Mouse (Mus musculus) layer of hippocampus, postnatal 25 days (tissue): ENCODE results near the gene Dusp18. TPM values are rescaled to one million over a fixed set of nuclear protein-coding genes. Genes with fewer than 3 reads are reported as not detected.
"Not testable (repeated sequence)": the region's sequence is repeated elsewhere in the genome, so short reads cannot be mapped to it uniquely, and the experiment has no call there.

Source experiments
- DNase-seq, 2 experiments: peaks; one replicate each; pipeline ENCODE4 v3.0.0; 2022; ENCODE audit warnings: mixed read lengths in 2 of 2, low spot score in 1 of 2; ENCODE audit errors: extremely low spot score in 1 of 2
- total RNA-seq, 2 experiments: library from RNA; stranded (reverse); gene quantifications; 2 replicates each; pipeline ENCODE4 v1.2.3; 2021

The Dusp18 gene
- total RNA-seq, 2 experiments from 2014 or later: 26.1 to 26.4 TPM

DNA sequence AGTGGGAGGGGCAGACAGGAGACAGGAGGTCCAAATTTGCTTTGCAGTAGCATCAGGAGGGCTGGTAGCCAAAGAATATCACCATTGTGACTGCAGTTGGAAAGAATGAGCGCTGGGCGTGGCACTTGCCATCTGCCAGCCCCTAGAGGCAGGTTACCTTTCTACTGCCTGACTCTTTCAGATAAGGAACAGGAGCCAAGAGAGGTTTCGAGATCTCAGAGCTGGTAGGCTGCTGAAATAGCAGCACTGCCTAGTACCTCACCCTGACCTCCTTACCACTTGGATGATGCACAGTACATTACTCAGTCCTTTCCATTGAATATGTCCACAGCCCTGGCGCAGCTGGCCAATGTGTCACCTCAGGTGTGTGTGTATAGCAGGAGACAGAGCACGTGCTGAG is 7.7 kb upstream of the Dusp18 start:
- DNase-seq: no peak

DNA sequence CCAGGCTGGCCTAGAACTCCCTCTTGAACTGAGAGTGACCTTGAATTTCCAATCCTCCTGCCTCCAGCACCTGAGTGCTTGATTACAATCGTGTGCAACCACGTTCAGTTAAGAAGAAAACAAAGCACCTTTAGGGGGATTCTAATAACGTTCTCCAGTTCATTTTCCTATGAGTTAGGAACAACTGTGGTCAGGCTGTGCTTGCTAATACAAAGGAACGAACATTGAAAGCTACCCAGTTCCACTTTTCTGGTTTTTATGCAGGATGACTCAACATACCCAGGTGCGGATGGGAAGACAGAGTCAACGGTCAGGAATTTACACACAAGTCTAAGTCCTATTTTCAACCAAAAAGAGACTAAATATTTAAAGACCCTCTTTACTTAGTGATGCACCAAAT is 1.1 kb upstream of the Dusp18 start:
- no peak for DNase-seq

DNA sequence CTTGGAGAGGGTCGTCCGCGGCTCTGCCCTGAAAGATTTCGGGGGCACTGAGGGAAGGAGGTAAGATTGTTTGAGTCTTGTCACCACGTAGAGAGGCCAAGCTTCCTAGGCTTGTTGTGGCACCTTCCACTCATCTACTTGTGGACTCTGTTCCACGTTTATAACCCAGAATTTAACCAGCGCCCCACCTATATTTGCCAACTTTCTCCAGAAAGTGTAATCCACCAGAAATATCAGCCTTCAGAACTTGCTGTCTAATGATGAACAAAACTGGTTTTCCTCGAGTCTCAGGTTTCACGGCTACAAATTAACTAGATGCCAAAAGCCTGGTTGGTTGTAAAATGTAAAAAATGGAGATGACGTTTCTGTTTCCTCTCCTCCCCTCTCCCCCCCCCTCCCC is 418 bp downstream of the Dusp18 start:
- no peak for DNase-seq

DNA sequence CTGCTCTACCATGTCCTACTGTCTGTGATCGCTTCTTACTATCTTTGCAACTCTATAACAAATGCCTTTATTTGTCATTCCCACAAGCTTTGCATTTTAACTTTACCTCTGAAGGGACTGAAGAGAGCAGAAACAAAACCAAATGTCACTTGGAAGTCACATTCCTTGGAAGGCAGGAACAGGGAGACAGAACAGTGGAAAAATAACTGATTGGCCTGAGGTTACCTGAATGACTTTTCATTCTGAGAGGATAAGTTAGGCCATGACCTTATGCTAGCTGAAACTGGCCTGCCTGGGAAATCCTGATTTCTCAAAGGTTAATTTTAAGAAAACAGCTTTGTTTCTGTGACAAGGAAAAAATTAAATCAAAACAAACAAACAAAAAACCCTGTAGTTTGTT is 893 bp downstream of the Dusp18 start:
- DNase-seq: no peak

DNA sequence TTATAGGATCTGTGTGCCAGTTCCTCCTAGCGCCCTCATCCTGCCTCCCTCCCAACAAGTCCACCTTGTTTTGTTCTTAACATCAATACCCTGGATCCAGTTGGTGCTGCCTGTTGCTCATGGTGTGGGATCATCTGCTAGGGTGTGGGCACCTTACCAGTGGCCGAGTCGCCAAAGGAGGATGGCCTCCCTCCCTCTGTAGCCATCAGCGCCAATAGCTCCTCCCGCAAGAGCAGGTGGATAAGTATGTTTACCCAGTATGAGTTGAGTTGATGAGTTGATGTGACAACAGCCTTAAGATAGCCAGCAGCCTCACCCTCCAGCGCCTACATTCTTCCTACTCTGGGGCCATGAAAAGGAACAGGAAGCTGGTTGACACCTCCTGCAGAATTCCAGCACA is 5.3 kb downstream of the Dusp18 start:
- DNase-seq: no peak

DNA sequence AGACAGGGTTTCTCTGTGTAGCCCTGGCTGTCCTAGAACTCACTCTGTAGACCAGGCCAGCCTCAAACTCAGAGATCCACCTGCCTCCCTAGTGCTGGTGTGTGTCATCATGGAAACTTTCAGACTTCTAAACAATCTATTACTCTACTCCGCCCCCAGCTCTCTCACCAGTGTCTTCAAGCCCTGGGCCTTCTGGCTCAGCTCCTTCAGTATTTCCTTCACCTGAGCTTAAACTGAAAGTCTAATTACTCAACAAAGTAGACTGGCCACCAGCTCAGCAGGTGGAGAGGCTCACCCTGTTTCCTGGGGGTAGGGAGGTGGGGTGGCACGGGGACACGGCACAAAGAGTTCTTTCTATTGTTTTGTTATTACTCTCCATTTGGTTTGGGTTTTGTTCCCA is 7.5 kb downstream of the Dusp18 start:
- no peak for DNase-seq

DNA sequence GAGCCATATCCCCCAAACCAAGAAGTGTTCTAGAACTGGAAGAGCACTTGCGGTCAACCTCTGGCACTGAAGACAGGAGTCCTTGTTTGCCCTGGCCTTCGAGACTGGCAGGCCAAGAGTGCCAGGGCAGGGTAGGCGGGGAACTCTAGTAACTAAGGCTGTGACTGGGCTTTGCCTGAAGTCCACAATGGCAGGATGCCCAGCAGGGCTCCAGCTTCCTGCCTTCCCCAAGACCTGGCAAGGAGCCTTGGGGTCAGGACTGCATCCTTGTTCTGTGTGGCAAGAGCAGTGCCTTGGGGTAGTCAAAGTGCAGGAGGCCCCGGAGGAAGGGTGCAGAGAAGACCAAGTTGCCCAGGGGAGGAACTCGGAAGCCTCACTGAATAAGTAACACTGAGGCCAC is 8.0 kb downstream of the Dusp18 start:
- DNase-seq: peak in 1 of 2 experiments; percentile 53

DNA sequence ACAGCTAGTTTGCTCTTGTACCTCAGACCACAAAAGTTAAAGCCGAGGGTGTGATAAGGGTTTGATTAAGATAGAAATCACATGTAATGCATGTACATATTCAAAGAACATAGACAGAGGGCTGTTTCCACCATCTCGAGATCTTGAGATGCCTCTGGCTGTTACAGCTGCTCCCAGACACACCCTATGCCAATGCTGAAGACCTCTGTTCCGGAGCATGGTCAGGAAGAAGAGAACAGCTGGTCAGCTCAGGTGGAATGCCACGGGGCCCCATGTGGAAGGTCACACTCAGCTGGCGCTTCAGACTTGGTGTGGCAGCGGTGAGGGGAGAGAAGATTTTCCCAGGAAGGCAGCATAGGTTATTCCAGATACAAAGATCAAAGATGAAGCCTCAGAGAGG is 9.6 kb downstream of the Dusp18 start:
- no peak for DNase-seq

DNA sequence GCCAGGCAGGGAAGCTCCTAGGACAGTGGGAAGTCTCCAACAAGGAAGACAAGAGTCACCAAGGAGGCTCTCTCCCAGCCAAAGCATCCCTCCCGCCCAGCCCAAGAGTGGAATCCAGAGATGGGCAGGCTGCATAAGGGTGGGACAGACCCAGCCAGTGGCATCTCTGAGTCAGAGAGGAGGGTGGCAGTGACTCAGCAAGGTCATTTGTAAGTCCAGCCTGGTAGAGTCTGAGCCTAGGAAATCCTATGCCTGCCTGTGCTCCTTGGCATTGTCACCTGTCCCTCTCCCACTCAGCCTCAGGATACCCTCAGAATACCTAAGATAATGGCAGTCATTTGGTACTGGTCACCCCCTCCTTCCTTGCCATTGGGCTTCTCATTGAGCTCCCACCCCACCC is 10.4 kb downstream of the Dusp18 start:
- no peak for DNase-seq

DNA sequence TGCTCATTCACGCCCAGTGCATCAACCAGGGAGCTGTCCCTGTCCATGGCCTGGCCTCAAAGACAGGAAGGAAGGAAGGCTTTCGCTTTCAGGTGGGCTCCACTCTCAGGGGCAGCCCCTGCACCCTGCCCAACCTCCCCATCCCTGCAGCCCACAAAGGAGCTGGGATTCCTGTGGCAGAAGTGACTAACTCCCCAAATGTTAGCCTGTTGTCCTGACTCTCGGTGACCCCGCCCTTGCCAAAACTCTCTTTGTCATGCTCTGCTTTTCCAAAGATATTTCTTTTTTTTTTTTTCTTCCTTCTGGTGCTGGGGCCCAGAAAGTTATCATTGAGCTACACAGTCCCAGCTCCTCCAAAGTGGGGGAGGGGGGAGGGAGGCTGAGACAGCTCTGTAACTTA is 14.2 kb downstream of the Dusp18 start:
- no peak for DNase-seq

DNA sequence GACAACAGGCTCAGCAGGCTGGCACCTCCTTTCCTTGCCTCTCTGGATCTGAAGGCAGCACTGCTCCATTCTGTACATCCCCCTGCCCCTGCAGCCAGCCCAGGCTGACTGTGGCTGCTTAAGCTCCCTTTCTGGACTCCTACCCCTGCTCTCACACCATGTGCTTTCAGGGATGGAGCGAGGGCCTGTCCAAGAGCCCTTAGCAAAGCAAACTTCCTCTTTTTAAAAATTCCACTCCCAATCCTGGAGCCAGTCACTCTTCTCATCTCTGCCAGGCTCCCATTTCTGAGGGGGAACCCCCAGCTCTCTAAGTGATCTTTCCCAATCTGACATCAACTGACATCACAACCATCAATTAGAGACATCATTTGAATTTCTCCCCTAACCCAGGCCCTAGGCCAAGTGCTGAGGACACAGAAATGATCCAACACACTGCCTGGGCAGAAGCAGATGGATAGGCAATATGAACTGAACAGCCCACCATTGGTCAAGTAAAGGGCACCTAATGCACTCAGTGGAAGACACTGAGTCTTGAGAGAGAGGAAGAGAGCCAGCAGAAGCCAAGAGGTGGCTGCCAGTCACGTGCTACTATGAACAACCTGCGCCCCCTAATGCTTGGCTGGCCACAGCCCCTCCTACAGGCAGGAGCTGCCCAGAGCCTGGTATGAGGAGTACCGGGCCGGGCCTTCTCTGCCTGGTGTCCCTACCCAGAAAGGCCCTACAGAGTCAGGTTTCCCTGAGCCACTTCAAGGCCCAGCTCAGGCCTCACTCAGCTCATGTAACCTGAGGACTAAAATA is 15.7 kb downstream of the Dusp18 start:
- no peak for DNase-seq

DNA sequence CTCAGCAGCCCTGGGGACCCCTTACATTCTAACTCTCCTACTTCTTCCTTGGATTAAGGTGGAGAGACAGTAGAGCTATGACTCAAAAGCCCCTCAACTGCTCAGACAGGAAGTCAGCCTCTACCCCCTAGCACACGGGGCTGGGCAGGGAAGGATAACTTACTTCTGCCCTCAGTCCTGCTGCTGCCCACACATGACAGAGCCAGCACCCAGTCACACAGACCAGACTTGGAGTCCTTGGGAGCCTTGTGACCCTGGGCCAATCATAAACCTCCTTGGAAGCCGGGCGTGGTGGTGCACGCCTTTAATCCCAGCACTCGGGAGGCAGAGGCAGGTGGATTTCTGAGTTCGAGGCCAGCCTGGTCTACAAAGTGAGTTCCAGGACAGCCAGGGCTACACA is 16.4 kb downstream of the Dusp18 start:
- DNase-seq: not testable (repeated sequence)

DNA sequence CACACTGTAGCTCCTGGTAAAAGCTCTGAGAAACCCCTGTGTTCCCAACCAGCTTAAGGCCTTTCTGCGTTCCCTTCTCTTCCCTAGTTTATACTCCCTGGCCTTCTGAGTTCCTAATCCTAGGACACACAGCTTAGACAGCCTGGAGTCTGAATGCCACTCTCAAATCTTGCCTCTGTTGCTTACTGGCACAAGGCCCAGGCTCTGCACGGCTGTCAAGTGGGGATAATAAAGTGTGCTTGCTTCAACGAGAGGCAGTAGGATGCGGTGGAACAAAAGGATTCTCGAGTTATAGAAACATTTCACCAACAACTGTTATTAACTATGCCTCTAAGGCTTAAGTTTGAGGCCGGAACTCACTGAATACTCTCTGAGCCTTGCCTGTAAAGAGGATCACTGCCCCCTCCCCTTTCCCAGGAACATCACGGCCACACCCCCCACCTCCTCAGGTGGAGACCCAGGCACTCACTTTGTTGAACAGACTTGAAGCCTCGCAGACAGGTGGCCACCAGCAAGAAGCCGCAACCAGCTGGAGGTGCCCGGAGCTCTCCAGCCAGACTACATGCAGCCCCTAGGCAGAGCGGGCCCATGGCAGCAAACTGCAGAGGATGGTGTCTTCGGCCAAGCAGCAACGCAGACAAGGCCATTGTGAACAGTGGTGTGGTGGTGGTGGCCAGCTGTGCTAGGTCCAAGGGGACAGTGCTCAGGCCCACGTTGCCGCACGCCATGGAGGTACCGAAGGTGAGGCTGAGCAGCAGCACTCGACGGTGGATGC is 17.2 kb downstream of the Dusp18 start:
- DNase-seq: peak in 1 of 2 experiments; percentile 42

DNA sequence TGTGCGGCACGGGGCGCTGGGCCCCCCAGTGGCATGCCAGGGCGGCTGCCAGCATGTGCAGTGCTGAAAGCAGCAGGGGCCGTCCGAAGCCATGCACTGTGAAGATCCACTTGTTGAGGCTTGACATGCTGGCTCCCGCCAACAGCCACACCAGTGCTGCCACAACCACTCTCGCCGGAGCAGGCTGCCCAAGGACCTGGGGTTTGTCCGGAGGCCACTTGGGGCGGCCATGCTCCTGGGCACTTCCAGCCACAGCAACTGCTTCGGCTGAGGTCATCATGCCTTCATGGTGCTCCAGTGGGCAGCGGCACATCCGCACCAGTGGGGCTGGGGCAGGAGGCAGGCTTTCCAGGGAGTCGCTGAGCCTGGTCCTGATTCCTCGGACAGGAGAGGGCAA is 17.8 kb downstream of the Dusp18 start:
- DNase-seq: peak in 1 of 2 experiments; percentile 27

DNA sequence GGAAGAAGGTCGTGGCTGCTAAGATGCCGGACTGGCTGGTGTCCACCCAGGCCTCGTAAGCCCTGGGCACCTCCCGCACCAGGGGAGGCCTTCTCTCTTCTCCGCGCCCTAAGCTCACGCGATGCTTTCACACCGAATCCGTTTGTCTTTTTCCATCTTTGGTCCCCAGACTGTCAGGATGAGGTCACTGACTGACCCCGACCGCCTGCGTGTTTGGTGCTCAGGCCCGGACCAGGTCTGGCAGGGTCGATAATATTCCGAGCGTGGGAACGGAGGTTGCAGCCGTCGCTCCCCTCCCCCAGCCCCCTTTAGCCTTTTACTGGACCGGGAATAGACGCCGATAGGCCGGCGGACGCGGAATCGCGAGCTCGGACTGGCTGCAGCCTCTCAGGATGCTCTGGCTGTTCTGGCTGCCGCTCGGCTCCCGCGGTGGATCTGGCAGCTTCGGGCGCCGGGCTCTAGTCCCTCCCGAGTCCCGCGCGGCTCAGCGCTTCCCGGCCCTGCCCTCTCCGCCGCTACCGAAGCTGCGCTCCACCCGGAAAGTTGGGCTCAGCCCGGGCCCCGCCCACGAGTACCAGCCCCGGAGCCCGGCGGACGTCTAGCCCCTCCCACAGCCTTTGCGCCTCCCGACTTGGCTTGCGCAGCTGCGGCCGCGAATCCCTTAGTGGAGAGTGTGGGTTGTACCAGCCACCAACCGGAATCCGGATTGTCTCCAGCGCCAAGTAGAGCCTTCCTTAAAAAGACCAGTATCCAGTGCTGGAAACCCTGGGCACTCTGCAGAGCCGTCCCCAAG is 18.5 kb downstream of the Dusp18 start:
- DNase-seq: peak; percentile 78 to 84

DNA sequence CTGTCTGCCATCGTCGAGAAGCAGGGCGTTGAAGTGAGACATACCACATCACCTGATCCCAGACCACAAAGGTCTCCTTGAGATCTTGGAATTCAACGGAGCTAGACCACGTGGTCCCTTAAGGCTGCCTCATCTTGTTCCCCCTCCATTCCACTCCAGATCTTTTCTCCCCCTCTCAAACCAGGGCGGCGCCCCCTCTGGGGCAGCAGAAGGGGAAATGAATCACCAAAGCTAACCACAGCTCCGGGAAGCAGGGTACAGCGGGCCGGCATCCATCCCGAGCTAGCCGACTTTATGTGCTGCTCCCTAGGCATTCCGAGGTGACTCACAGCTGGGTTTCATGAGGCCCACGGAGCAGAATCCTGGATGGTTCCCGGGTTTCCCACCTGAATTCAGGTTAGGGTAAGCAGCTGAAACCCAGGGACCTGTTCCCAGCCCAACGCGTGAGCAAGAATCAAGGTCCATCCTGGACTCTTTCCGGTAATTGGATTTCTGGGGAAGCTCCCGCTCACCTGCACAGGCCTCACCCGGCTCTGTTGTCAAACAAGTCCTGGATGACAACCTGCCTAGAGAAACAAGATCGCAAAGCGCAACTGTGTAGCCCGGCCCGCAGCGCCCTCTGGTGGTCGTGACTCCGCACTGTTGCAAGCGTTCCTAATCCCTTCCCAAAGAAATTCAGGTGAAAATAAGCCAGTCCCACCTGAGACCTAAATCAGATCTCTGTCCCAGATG is 19.2 kb downstream of the Dusp18 start, which contains the start of gene Slc35e4:
TSS of gene Slc35e4 (minus strand) at position 556 of the 732 bp plus-strand sequence.
- peak; percentile 84 to 94 for DNase-seq

DNA sequence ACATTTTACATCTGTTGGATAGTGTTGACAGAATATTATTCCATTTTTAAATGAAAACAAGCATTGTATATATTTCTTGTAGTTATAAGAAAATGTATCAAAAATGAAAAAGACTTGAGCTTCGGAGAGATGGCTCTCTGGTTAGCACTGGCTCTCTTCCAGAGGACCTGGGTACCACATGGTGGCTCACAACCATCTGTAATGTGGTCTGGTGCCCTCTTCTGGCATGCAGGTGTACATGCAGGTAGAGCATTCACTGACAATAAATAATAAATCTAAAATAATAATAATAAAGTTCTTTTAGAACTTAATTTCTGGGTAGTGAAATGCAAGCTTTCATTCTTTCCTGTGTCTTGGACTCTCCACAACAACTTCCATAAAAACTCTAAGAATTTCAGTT is 23.7 kb downstream of the Dusp18 start:
- no peak for DNase-seq

DNA sequence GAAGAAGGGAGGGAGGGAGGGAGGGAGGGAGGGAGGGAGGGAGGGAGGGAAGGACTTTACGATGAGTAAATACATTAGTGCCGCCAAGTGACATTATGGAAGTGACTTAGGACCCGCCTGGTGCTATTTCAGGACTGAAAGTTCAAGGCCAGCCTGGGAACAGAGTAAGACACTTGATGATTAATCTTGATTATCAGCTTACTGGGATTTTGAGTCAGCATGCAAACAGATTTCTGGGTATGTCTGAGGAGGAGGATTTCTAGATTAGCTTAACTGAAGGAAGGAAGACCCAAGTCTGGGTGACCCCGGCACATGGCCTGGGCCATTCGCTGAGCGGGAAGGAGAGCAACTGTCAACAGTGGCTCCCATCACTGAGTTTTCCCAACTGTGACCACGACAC is 25.4 kb downstream of the Dusp18 start:
- no peak for DNase-seq

DNA sequence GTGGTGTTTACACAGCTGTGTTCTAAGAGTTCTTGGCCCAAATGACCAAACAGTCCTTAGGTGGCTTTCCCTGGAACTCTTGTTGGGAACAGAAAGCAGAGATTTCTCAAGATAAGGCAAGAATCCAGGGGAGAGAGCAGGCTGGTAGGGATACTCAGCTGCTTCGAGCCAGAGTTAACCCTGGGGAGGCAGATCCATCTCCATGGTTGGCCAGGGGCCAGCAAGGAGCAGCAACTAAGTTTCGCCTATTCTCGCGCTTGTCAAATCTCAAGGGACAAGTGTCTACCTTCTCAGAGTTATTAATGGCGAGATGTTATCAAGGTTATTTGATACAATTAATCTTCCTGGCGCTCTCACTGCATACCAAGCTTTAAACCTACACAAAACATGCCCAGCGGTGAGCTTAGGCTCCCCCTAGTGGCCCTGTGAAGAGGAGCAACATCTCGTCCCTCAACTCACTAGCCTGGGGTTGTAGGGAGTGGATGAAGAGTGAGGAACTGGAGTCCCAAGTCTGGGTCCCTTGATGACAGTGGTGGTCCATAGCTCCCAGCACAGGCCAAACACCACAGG is 26.3 kb downstream of the Dusp18 start:
- DNase-seq: peak in 1 of 2 experiments; percentile 60

DNA sequence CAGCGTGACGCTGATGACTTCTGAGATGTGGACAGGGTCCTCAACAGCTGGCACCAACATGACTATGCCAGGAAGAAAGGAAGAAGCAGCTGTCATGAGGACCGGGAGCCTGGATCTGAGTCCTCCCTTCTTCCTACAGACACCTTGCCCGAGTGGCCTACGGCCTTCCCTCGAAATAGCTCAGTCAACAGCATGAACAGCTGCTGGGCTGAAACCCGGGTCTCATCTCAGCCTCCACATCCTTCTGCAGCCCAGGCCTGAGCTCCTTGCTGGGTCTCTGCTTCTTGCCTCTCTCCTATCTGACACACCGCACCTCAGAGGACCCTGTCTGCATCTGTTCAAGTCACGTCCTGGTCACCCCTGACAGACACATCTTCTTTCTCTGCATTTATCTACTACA is 27.1 kb downstream of the Dusp18 start:
- no peak for DNase-seq
